Mouse (Mus musculus): Measurements from ENCODE around the gene Ssu72. TPM values are rescaled to one million over a fixed set of nuclear protein-coding genes. Genes with fewer than 3 reads are reported as not detected.
"Not testable (repeated sequence)": the region's sequence is repeated elsewhere in the genome, so short reads cannot be mapped to it uniquely, and the experiment has no call there.

The Ssu72 gene
- polyA plus RNA-seq, 1 experiment = 81.9 TPM

GRCm38 (mm10) chr4:155739741-155740636 is 35.4 kb downstream of the Ssu72 start:
- DNase-seq = peak; percentile 45
- no peaks in the 10 kb centered on the region for H3K27me3 ChIP-seq (replicated peaks; ENCODE audit: control insufficient read depth, insufficient read depth, low read length)
- H3K27ac ChIP-seq (ENCODE audit: insufficient read depth, low read depth, low read length) = no peak overlapping the region
- 79% methylated on average over 37 of the region's 37 CpGs for WGBS
- TF ChIP-seq CTCF (conservative IDR thresholded peaks at IDR 0.05; ENCODE audit: insufficient read depth, insufficient read length, low read depth, low read length) (no peak), POLR2A (IDR thresholded peaks at IDR 0.05; ENCODE audit: low read depth, low read length) (no peak)
- peaks cover under 1% of the 10 kb centered on the region for H3K36me3 ChIP-seq (ENCODE audit: control insufficient read depth, insufficient read depth, low read length)
- H3K4me1 ChIP-seq (ENCODE audit: control insufficient read depth, insufficient read depth, low read length) = peaks cover 4% of the 10 kb centered on the region; the same call in 1 of the 2 replicates
- no peak overlapping the region for H3K4me3 ChIP-seq (ENCODE audit: insufficient read depth, low read depth, low read length)

- not testable (repeated sequence) for H3K27ac ChIP-seq (ENCODE audit: insufficient read depth, low read depth, low read length); H3K4me3 ChIP-seq (ENCODE audit: insufficient read depth, low read depth, low read length); H3K36me3 ChIP-seq (ENCODE audit: control insufficient read depth, insufficient read depth, low read length); H3K27me3 ChIP-seq (replicated peaks; ENCODE audit: control insufficient read depth, insufficient read depth, low read length); H3K4me1 ChIP-seq (ENCODE audit: control insufficient read depth, insufficient read depth, low read length); DNase-seq
- WGBS = 80% methylated on average over 10 of the region's 10 CpGs
These were observed 36.1 kb downstream of the Ssu72 start for GRCm38 (mm10) chr4:155740681-155741080.

- no peak overlapping the region for H3K27ac ChIP-seq (ENCODE audit: insufficient read depth, low read depth, low read length)
- peaks cover 2% of the 10 kb centered on the region for H3K36me3 ChIP-seq (ENCODE audit: control insufficient read depth, insufficient read depth, low read length)
- no peak for DNase-seq
- no peak overlapping the region for H3K4me3 ChIP-seq (ENCODE audit: insufficient read depth, low read depth, low read length)
- no peaks in the 10 kb centered on the region for H3K4me1 ChIP-seq (ENCODE audit: control insufficient read depth, insufficient read depth, low read length)
- 94% methylated on average over 5 of the region's 5 CpGs for WGBS
- no peaks in the 10 kb centered on the region for H3K27me3 ChIP-seq (replicated peaks; ENCODE audit: control insufficient read depth, insufficient read depth, low read length)
- TF ChIP-seq POLR2A (IDR thresholded peaks at IDR 0.05; ENCODE audit: low read depth, low read length) (no peak), CTCF (conservative IDR thresholded peaks at IDR 0.05; ENCODE audit: insufficient read depth, insufficient read length, low read depth, low read length) (no peak)
These were observed 38.1 kb downstream of the Ssu72 start for GRCm38 (mm10) chr4:155742684-155743083.

GRCm38 (mm10) chr4:155744474-155744873 is 39.9 kb downstream of the Ssu72 start:
- Histone ChIP-seq H3K36me3 (ENCODE audit: control insufficient read depth, insufficient read depth, low read length) (peaks cover 2% of the 10 kb centered on the region), H3K27ac (ENCODE audit: insufficient read depth, low read depth, low read length) (no peak overlapping the region), H3K4me1 (ENCODE audit: control insufficient read depth, insufficient read depth, low read length) (no peaks in the 10 kb centered on the region), H3K27me3 (replicated peaks; ENCODE audit: control insufficient read depth, insufficient read depth, low read length) (no peaks in the 10 kb centered on the region), H3K4me3 (ENCODE audit: insufficient read depth, low read depth, low read length) (no peak overlapping the region)
- no peak for TF ChIP-seq CTCF (conservative IDR thresholded peaks at IDR 0.05; ENCODE audit: insufficient read depth, insufficient read length, low read depth, low read length)
- WGBS = 85% methylated on average over 8 of the region's 8 CpGs
- DNase-seq = no peak

- Histone ChIP-seq H3K36me3 (ENCODE audit: control insufficient read depth, insufficient read depth, low read length) (peaks cover 2% of the 10 kb centered on the region), H3K4me3 (ENCODE audit: insufficient read depth, low read depth, low read length) (no peak overlapping the region), H3K27me3 (replicated peaks; ENCODE audit: control insufficient read depth, insufficient read depth, low read length) (no peaks in the 10 kb centered on the region), H3K4me1 (ENCODE audit: control insufficient read depth, insufficient read depth, low read length) (no peaks in the 10 kb centered on the region), H3K27ac (ENCODE audit: insufficient read depth, low read depth, low read length) (no peak overlapping the region)
- 88% methylated on average over 5 of the region's 5 CpGs for WGBS
- no peak for TF ChIP-seq POLR2A (IDR thresholded peaks at IDR 0.05; ENCODE audit: low read depth, low read length)
- TF ChIP-seq CTCF (conservative IDR thresholded peaks at IDR 0.05; ENCODE audit: insufficient read depth, insufficient read length, low read depth, low read length) = no peak
- no peak for DNase-seq
These were observed 40.5 kb downstream of the Ssu72 start for GRCm38 (mm10) chr4:155745136-155745535.

- no peak overlapping the region for H3K27ac ChIP-seq (ENCODE audit: insufficient read depth, low read depth, low read length)
- H3K4me1 ChIP-seq (ENCODE audit: control insufficient read depth, insufficient read depth, low read length) = no peaks in the 10 kb centered on the region
- H3K4me3 ChIP-seq (ENCODE audit: insufficient read depth, low read depth, low read length) = no peak overlapping the region
- H3K36me3 ChIP-seq (ENCODE audit: control insufficient read depth, insufficient read depth, low read length) = peaks cover 2% of the 10 kb centered on the region; the same call in 1 of the 2 replicates
- no peak for DNase-seq
- TF ChIP-seq CTCF (conservative IDR thresholded peaks at IDR 0.05; ENCODE audit: insufficient read depth, insufficient read length, low read depth, low read length) = no peak
- TF ChIP-seq POLR2A (IDR thresholded peaks at IDR 0.05; ENCODE audit: low read depth, low read length) = no peak
- no peaks in the 10 kb centered on the region for H3K27me3 ChIP-seq (replicated peaks; ENCODE audit: control insufficient read depth, insufficient read depth, low read length)
- 87% methylated on average over 8 of the region's 8 CpGs for WGBS
These were observed 41.5 kb downstream of the Ssu72 start for GRCm38 (mm10) chr4:155746036-155746548.

GRCm38 (mm10) chr4:155746575-155747490 is 42.2 kb downstream of the Ssu72 start:
- peaks cover 2% of the 10 kb centered on the region; the same call in 1 of the 2 replicates for H3K36me3 ChIP-seq (ENCODE audit: control insufficient read depth, insufficient read depth, low read length)

More at GRCm38 (mm10) chr4:155746575-155747490, 42.2 kb downstream of the Ssu72 start:
- Histone ChIP-seq H3K27ac (ENCODE audit: insufficient read depth, low read depth, low read length) (no peak overlapping the region), H3K4me3 (ENCODE audit: insufficient read depth, low read depth, low read length) (no peak overlapping the region), H3K4me1 (ENCODE audit: control insufficient read depth, insufficient read depth, low read length) (no peaks in the 10 kb centered on the region), H3K27me3 (replicated peaks; ENCODE audit: control insufficient read depth, insufficient read depth, low read length) (no peaks in the 10 kb centered on the region)
- no peak for DNase-seq
- WGBS = 91% methylated on average over 17 of the region's 17 CpGs
- no peak for TF ChIP-seq POLR2A (IDR thresholded peaks at IDR 0.05; ENCODE audit: low read depth, low read length)
- no peak for TF ChIP-seq CTCF (conservative IDR thresholded peaks at IDR 0.05; ENCODE audit: insufficient read depth, insufficient read length, low read depth, low read length)
